Mouse (Mus musculus): ENCODE measurements at regions not wholly inside any gene's neighbourhood (a gene's known extent, or its start where the extent isn't known, plus 50 kb on each side); places are given as distances from the start of the nearest gene placed in this dataset.
A peak's percentile ranks its signal among the peaks of the same experiment; 100 is the strongest.

DNA sequence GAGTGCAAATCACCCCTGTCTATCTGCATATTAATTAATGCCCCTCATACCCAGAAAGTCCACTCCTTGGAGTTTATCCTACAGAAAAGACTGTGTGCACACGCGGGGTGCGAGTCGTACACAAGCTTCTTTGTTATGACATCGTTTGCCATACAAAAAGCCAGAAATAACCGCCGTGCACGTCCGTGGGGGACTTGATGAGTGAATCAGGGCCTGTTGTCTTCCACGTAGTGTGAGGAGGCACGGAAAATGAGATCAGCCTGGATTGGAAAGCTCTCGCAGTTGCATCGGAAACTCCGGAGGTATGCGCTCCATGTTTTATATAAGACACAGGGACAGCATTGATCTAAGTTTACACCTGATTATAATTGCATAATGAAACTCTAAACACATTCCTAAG lies 120.3 kb downstream of the Etnk1 start:
- DNase-seq (ENCODE audit: low spot score) = no peak
- WGBS = 88% methylated on average over 15 of the region's 15 CpGs
- Histone ChIP-seq H3K4me3 (no peak overlapping the region), H3K36me3 (no peaks in the 10 kb centered on the region), H3K27me3 (ENCODE audit: low read depth, poor library complexity, severe bottlenecking) (no peaks in the 10 kb centered on the region), H3K9me3 (replicated peaks) (no peaks in the 10 kb centered on the region), H3K27ac (replicated peaks) (no peak overlapping the region), H3K4me1 (peaks cover 5% of the 10 kb centered on the region)

DNA sequence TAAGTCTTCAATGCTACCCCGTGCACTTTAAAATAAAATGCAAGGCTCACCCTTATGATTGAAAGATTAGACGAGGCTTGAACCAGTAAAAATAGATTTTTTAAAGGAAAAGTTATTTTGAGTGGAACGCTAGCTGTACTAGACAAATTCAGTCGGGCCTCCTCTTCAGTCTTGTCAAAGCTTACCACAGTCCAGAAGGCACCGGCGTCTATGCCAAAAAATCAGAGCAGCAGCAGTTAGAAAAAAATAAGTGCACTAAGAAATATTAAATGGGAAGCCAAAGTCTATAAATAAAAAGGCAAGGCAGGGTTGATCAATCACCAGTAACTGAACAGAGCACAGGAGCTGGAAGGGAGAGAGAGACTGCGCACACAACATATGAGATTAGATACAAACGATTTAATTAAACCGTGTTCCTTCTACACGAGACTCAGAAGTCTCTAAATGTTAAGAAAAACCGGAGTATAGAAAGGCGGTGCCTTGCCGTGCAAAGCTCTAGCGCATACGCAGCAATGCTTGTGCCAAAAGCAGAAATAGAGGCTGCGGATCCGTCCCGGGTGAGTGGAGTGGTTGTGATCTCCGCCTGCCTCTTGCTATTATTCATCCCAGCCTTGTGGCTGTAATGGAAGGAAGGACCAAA lies 121.6 kb downstream of the Etnk1 start:
- no peaks in the 10 kb centered on the region for H3K9me3 ChIP-seq (replicated peaks)
- no peak for DNase-seq (ENCODE audit: low spot score)
- WGBS = 85% methylated on average over 19 of the region's 19 CpGs
- no peak overlapping the region for H3K4me3 ChIP-seq
- peaks cover 5% of the 10 kb centered on the region for H3K4me1 ChIP-seq
- no peaks in the 10 kb centered on the region for H3K36me3 ChIP-seq
- H3K27me3 ChIP-seq (ENCODE audit: low read depth, poor library complexity, severe bottlenecking) = no peaks in the 10 kb centered on the region
- no peak overlapping the region for H3K27ac ChIP-seq (replicated peaks)

- no peak for DNase-seq (ENCODE audit: low spot score)
- Histone ChIP-seq H3K27ac (replicated peaks) (no peak overlapping the region), H3K4me3 (no peak overlapping the region), H3K9me3 (replicated peaks) (no peaks in the 10 kb centered on the region), H3K36me3 (no peaks in the 10 kb centered on the region), H3K4me1 (peaks cover 9% of the 10 kb centered on the region), H3K27me3 (ENCODE audit: low read depth, poor library complexity, severe bottlenecking) (no peaks in the 10 kb centered on the region)
- WGBS = 86% methylated on average over 3 of the region's 3 CpGs
Observed at GRCm38 (mm10) chr6:143293648-143294047, 126.6 kb downstream of the Etnk1 start.

DNA sequence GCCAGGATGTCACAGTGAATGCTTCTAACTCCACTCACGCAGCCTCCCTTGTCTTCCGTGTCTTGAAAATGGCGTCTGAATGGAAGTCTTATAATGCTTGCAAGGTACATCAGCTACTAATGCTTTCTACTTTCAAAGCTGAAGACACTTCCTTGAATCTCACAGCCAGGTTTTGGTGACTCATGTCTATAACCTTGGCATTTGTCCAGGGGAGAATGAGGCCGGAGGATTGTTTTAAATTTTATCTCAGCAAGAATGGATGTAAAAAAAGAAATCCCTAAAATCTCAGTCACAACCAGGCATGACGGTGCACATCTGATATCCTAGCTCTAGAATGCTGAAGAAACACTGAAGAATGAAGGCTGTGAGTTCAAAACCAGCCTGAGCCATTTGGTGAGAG lies 131.4 kb downstream of the Etnk1 start:
- WGBS = 90% methylated on average over 5 of the region's 5 CpGs
- Histone ChIP-seq H3K27ac (replicated peaks) (no peak overlapping the region), H3K36me3 (no peaks in the 10 kb centered on the region), H3K27me3 (ENCODE audit: low read depth, poor library complexity, severe bottlenecking) (no peaks in the 10 kb centered on the region), H3K9me3 (replicated peaks) (no peaks in the 10 kb centered on the region), H3K4me1 (0 out of 2 replicates have a peak, but pooled peaks cover 4% of the 10 kb centered on the region), H3K4me3 (no peak overlapping the region)
- no peak for DNase-seq (ENCODE audit: low spot score)

- Histone ChIP-seq H3K36me3 (no peaks in the 10 kb centered on the region), H3K4me1 (no peaks in the 10 kb centered on the region), H3K9me3 (replicated peaks) (no peaks in the 10 kb centered on the region), H3K27ac (replicated peaks) (no peak overlapping the region), H3K27me3 (ENCODE audit: low read depth, poor library complexity, severe bottlenecking) (no peaks in the 10 kb centered on the region), H3K4me3 (no peak overlapping the region)
- no peak for DNase-seq (ENCODE audit: low spot score)
- WGBS = 93% methylated on average over 10 of the region's 10 CpGs
Observed at GRCm38 (mm10) chr6:143301414-143301813, 134.4 kb downstream of the Etnk1 start.

- WGBS = 85% methylated on average over 6 of the region's 6 CpGs
- H3K9me3 ChIP-seq (replicated peaks) = no peaks in the 10 kb centered on the region
- no peaks in the 10 kb centered on the region for H3K27me3 ChIP-seq (ENCODE audit: low read depth, poor library complexity, severe bottlenecking)
- H3K36me3 ChIP-seq = no peaks in the 10 kb centered on the region
- H3K4me1 ChIP-seq = no peaks in the 10 kb centered on the region
- no peak overlapping the region for H3K27ac ChIP-seq (replicated peaks)
- no peak overlapping the region for H3K4me3 ChIP-seq
- no peak for DNase-seq (ENCODE audit: low spot score)
Observed at GRCm38 (mm10) chr6:143307327-143307726, 140.3 kb downstream of the Etnk1 start.

DNA sequence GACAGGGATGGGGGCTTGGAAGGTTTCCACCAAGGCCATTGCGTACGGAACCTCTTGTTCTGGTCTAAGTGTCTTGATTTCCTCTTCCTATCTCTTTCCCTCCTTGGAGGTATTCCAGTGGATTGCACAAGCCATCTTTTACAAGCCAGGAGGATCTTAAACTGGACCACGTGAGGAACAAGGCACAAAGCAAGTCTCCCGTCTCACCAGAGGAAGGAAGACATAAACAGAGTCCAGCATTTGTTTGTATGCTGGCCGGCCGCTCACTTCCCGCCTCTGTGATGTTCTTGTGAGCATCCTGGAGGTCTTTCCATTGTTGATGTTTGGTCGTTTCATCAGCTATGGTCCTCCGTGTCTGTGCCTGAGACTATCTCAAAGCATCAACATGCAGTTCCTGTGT lies 148.8 kb downstream of the Etnk1 start:
- 87% methylated on average over 9 of the region's 9 CpGs for WGBS
- Histone ChIP-seq H3K4me1 (no peaks in the 10 kb centered on the region), H3K27me3 (ENCODE audit: low read depth, poor library complexity, severe bottlenecking) (no peaks in the 10 kb centered on the region), H3K36me3 (no peaks in the 10 kb centered on the region), H3K9me3 (replicated peaks) (no peaks in the 10 kb centered on the region), H3K4me3 (no peak overlapping the region), H3K27ac (replicated peaks) (no peak overlapping the region)
- DNase-seq (ENCODE audit: low spot score) = no peak

DNA sequence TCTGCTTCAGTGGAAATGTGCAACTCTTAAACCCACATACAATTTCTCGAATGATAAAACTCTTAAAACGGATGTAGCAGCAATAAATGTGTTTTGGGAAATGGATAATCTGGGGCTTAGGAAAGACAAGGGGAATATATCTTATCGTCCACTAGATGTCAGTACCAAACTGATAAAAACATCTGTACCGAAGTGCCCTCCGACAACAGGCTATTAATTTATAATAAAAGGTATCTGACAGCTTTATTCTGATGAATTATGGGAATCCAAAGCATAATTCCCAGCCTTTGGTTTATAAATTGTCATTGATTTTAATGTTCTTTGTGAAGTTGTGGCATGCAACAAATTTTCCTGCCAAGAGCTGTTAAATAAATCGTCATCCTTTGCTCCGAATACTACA lies 153.4 kb downstream of the Etnk1 start:
- WGBS = 62% methylated on average over 7 of the region's 7 CpGs
- peaks cover 8% of the 10 kb centered on the region; the same call in 1 of the 2 replicates for H3K27me3 ChIP-seq (ENCODE audit: low read depth, poor library complexity, severe bottlenecking)
- H3K4me1 ChIP-seq = peaks cover 5% of the 10 kb centered on the region
- no peak overlapping the region for H3K4me3 ChIP-seq
- no peak for DNase-seq (ENCODE audit: low spot score)
- no peaks in the 10 kb centered on the region for H3K9me3 ChIP-seq (replicated peaks)
- no peaks in the 10 kb centered on the region for H3K36me3 ChIP-seq
- H3K27ac ChIP-seq (replicated peaks) = no peak overlapping the region

- Histone ChIP-seq H3K27me3 (ENCODE audit: low read depth, poor library complexity, severe bottlenecking) (peaks cover 8% of the 10 kb centered on the region; the same call in 1 of the 2 replicates), H3K4me3 (no peak overlapping the region), H3K9me3 (replicated peaks) (no peaks in the 10 kb centered on the region), H3K27ac (replicated peaks) (no peak overlapping the region; the same call in 1 of the 2 replicates), H3K36me3 (no peaks in the 10 kb centered on the region), H3K4me1 (peaks cover 5% of the 10 kb centered on the region)
- 10% methylated on average over 8 of the region's 8 CpGs for WGBS
- peak; percentile 34 for DNase-seq (ENCODE audit: low spot score)
Observed at GRCm38 (mm10) chr6:143324636-143325035, 157.6 kb downstream of the Etnk1 start.

- Histone ChIP-seq H3K9me3 (replicated peaks) (no peaks in the 10 kb centered on the region), H3K27ac (replicated peaks) (no peak overlapping the region), H3K27me3 (ENCODE audit: low read depth, poor library complexity, severe bottlenecking) (peaks cover 5% of the 10 kb centered on the region; the same call in 1 of the 2 replicates), H3K4me1 (peaks cover 5% of the 10 kb centered on the region), H3K4me3 (no peak overlapping the region), H3K36me3 (no peaks in the 10 kb centered on the region)
- WGBS = 85% methylated on average over 22 of the region's 22 CpGs
- no peak for DNase-seq (ENCODE audit: low spot score)
Observed at GRCm38 (mm10) chr6:143326956-143327722, 160.1 kb downstream of the Etnk1 start.

GRCm38 (mm10) chr6:143327788-143328187 lies 160.8 kb downstream of the Etnk1 start:
- Histone ChIP-seq H3K4me3 (no peak overlapping the region), H3K27me3 (ENCODE audit: low read depth, poor library complexity, severe bottlenecking) (peaks cover 3% of the 10 kb centered on the region; the same call in 1 of the 2 replicates), H3K4me1 (peaks cover 5% of the 10 kb centered on the region), H3K9me3 (replicated peaks) (no peaks in the 10 kb centered on the region), H3K27ac (replicated peaks) (no peak overlapping the region), H3K36me3 (no peaks in the 10 kb centered on the region)
- WGBS = 90% methylated on average over 8 of the region's 8 CpGs
- no peak for DNase-seq (ENCODE audit: low spot score)

DNA sequence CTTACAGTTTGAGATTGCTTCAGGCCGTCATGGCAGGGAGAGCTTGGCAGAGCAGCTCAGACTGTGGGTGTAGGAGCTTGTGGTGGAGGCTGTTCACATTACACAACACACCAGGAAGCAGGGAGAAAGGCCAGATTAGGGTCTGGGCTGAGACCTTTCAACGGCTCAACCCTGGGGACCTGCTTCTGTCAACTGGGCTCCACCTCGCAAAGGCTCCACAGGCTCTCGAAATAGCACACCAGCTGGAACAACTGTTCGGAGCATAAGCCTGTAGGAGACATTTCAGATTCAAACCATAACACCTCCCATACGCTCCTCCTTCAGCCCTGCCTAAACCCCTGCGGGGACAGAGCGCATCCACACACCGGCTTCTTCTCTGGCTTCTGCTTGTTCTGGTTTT lies 161.2 kb downstream of the Etnk1 start:
- no peak for DNase-seq (ENCODE audit: low spot score)
- Histone ChIP-seq H3K9me3 (replicated peaks) (no peaks in the 10 kb centered on the region), H3K36me3 (no peaks in the 10 kb centered on the region), H3K27me3 (ENCODE audit: low read depth, poor library complexity, severe bottlenecking) (no peaks in the 10 kb centered on the region), H3K4me1 (peaks cover 5% of the 10 kb centered on the region), H3K27ac (replicated peaks) (no peak overlapping the region), H3K4me3 (no peak overlapping the region)
- 90% methylated on average over 9 of the region's 9 CpGs for WGBS

GRCm38 (mm10) chr6:143329096-143329495 lies 162.1 kb downstream of the Etnk1 start:
- no peaks in the 10 kb centered on the region for H3K9me3 ChIP-seq (replicated peaks)
- H3K4me3 ChIP-seq = no peak overlapping the region
- DNase-seq (ENCODE audit: low spot score) = no peak
- H3K4me1 ChIP-seq = peaks cover 5% of the 10 kb centered on the region
- WGBS = 79% methylated on average over 5 of the region's 5 CpGs
- no peak overlapping the region for H3K27ac ChIP-seq (replicated peaks)
- no peaks in the 10 kb centered on the region for H3K27me3 ChIP-seq (ENCODE audit: low read depth, poor library complexity, severe bottlenecking)
- no peaks in the 10 kb centered on the region for H3K36me3 ChIP-seq
